Mouse (Mus musculus): ENCODE measurements around the gene Nelfcd.

Nelfcd gene

GRCm38 (mm10) chr2:174436916-174437696 is 21.5 kb downstream of the Nelfcd start:
- DNase-seq (ENCODE audit: low read depth, low spot score): no peak

- no peak for DNase-seq (ENCODE audit: low read depth, low spot score)
Observed at GRCm38 (mm10) chr2:174437697-174437982, 22.0 kb downstream of the Nelfcd start.

GRCm38 (mm10) chr2:174438181-174438580 is 22.6 kb downstream of the Nelfcd start:
- DNase-seq (ENCODE audit: low read depth, low spot score): no peak

- peak; percentile 65 for DNase-seq (ENCODE audit: low read depth, low spot score)
Observed at GRCm38 (mm10) chr2:174438737-174439449, 23.3 kb downstream of the Nelfcd start, which contains the start of gene Ctsz. Ctsz (minus strand) TSS chr2:174439039.

- DNase-seq (ENCODE audit: low read depth, low spot score): no peak
Observed at GRCm38 (mm10) chr2:174439450-174439838, 23.8 kb downstream of the Nelfcd start.

GRCm38 (mm10) chr2:174439961-174440360 is 24.4 kb downstream of the Nelfcd start:
- DNase-seq (ENCODE audit: low read depth, low spot score): no peak

GRCm38 (mm10) chr2:174441898-174442297 is 26.3 kb downstream of the Nelfcd start:
- DNase-seq (ENCODE audit: low read depth, low spot score): no peak

GRCm38 (mm10) chr2:174442460-174442859 is 26.9 kb downstream of the Nelfcd start:
- DNase-seq (ENCODE audit: low read depth, low spot score): no peak

- no peak for DNase-seq (ENCODE audit: low read depth, low spot score)
Observed at GRCm38 (mm10) chr2:174443046-174443445, 27.4 kb downstream of the Nelfcd start.

- DNase-seq (ENCODE audit: low read depth, low spot score): no peak
Observed at GRCm38 (mm10) chr2:174444359-174444758, 28.8 kb downstream of the Nelfcd start.

GRCm38 (mm10) chr2:174445018-174445417 is 29.4 kb downstream of the Nelfcd start:
- no peak for DNase-seq (ENCODE audit: low read depth, low spot score)

GRCm38 (mm10) chr2:174446492-174446891 is 30.9 kb downstream of the Nelfcd start:
- DNase-seq (ENCODE audit: low read depth, low spot score): peak; percentile 23

GRCm38 (mm10) chr2:174446905-174447304 is 31.3 kb downstream of the Nelfcd start:
- no peak for DNase-seq (ENCODE audit: low read depth, low spot score)

- DNase-seq (ENCODE audit: low read depth, low spot score): no peak
Observed at GRCm38 (mm10) chr2:174448405-174448804, 32.8 kb downstream of the Nelfcd start.

- no peak for DNase-seq (ENCODE audit: low read depth, low spot score)
Observed at GRCm38 (mm10) chr2:174450353-174450752, 34.7 kb downstream of the Nelfcd start, which contains the start of gene Tubb1. Tubb1 (plus strand) TSS chr2:174450695.

GRCm38 (mm10) chr2:174453681-174454080 is 38.1 kb downstream of the Nelfcd start:
- DNase-seq (ENCODE audit: low read depth, low spot score): no peak

- DNase-seq (ENCODE audit: low read depth, low spot score): no peak
Observed at GRCm38 (mm10) chr2:174459365-174459764, 43.8 kb downstream of the Nelfcd start.

- DNase-seq (ENCODE audit: low read depth, low spot score): no peak
Observed at GRCm38 (mm10) chr2:174463370-174463769, 47.8 kb downstream of the Nelfcd start.

- peak; percentile 89 for DNase-seq (ENCODE audit: low read depth, low spot score)
Observed at GRCm38 (mm10) chr2:174463789-174464523, 48.4 kb downstream of the Nelfcd start, which contains the start of gene Atp5e. Atp5e (minus strand) TSS chr2:174464105.

- DNase-seq (ENCODE audit: low read depth, low spot score): no peak
Observed at GRCm38 (mm10) chr2:174470333-174470732, 54.7 kb downstream of the Nelfcd start.

GRCm38 (mm10) chr2:174470786-174471405 is 55.3 kb downstream of the Nelfcd start:
- DNase-seq (ENCODE audit: low read depth, low spot score): no peak

- no peak for DNase-seq (ENCODE audit: low read depth, low spot score)
Observed at GRCm38 (mm10) chr2:174472407-174472806, 56.8 kb downstream of the Nelfcd start.

All from mesoderm, embryonic 11.5 days (tissue).